Mouse (Mus musculus) frontal cortex, postnatal 14 days (tissue): ENCODE results near the gene Gm10037.
"Not testable (repeated sequence)": the region's sequence is repeated elsewhere in the genome, so short reads cannot be mapped to it uniquely, and the experiment has no call there.

Experiments
- DNase-seq, 2 experiments: peaks; one replicate each; pipeline ENCODE4 v3.0.0; 2022; ENCODE audit warnings: low spot score in 2 of 2

The Gm10037 gene

DNA sequence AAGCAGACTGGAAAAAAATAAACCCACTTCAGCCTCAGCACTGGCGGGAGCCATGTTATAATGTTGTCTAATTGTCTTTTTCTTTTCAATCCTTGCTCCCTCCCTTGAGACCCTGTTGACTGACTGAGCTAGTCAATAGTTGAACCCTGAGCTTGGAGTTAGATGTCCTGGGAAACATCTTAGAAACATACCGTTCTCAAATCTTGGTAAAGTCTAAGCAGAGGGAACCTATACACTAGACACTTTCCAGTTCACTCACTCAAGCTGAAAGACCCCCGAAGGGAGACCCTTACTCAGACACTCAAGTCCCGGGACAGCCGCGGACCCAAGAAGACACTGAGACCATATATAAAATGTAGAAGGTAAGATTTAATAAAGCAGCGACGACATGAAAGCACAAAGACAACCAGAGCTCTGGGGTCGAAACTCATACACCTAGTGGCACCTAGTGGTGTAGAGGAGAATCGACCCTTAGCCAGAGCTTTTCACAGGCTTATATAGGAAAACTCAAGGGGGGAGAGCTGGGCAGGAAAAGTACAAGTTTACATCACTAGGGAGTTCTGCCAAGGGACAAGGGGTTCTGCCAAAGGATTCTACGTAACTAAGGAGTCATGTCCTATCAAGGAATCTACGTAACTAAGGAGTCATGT lies 45.3 kb downstream of the Gm10037 start:
- DNase-seq, result not testable (repeated sequence)

- no peak for DNase-seq
Measured at GRCm38 (mm10) chr13:67876699-67877254, 45.9 kb downstream of the Gm10037 start.

DNA sequence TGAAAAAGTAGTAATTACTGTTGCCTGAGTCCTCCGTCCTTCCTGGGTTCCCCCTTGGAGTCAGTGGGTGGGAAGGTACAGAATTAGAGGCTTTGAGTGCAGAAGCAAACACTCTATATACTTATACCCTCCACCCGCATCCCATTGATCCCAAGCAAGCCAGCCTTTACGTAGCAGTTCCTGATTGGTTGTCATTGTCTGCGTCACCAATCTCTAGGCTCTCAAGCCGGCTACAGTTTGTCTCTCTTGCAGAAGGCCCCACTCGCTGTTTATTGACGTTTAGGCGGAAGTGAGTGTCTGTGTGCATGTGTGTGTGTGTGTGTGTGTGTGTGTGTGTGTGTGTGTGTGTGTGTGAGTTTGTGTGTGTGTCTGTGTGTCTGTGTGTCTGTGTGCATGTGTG lies 53.1 kb downstream of the Gm10037 start:
- no peak for DNase-seq
